Mouse (Mus musculus) kidney, adult 11 months (tissue): ENCODE data around the gene Sult4a1.
"Not testable (repeated sequence)": the region's sequence is repeated elsewhere in the genome, so short reads cannot be mapped to it uniquely, and the experiment has no call there.

Experiments
- DNase-seq: peaks from one replicate; pipeline ENCODE4 v3.0.0; 2022

Gene Sult4a1

GRCm38 (mm10) chr15:84105105-84105923 is at the start of gene Sult4a1:
TSS of gene Sult4a1 (minus strand) at chr15:84105754.
- no peak for DNase-seq

- DNase-seq = no peak
Measured at GRCm38 (mm10) chr15:84140929-84141328, 35.4 kb upstream of the Sult4a1 start.

DNA sequence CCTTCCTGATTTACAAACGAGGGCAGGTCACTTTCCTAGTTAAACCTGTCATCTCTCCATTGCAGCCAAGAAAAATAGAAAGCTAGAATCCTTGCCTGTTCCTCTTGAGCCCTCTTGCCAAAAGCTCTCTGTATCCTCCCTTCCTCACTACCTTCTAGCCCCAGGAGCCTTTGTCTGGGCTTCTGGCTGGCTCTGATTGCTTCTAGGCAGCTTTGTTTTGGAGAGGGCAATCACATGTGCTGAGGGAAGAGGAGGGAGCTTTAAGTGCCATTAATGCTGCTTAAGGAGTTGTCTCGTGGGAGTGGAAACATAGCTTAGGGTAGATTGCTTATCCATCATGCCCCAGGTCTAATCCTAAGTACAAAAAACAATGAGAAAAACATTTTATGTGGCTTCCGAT is 34.6 kb upstream of the Sult4a1 start:
- DNase-seq = no peak

DNA sequence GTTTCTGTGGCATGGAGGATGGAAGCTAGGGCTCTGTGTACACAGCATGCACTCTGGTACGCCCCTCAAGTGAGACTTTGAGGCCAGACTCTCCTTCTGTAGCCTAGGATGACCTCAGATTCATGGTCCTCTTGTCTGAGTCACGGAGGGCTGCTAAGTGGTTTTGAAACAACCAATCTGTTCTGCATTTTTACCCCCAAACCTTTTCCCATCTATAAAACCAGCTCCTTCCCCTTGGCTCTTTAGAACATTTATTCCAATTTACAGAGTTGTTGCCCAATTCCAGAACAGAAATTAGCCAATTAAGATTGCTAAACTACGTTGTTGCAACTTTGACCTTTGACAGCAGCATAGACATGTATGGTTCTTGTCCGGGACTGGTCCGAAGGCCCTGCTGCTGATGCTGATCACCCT is 34.0 kb upstream of the Sult4a1 start:
- no peak for DNase-seq

DNA sequence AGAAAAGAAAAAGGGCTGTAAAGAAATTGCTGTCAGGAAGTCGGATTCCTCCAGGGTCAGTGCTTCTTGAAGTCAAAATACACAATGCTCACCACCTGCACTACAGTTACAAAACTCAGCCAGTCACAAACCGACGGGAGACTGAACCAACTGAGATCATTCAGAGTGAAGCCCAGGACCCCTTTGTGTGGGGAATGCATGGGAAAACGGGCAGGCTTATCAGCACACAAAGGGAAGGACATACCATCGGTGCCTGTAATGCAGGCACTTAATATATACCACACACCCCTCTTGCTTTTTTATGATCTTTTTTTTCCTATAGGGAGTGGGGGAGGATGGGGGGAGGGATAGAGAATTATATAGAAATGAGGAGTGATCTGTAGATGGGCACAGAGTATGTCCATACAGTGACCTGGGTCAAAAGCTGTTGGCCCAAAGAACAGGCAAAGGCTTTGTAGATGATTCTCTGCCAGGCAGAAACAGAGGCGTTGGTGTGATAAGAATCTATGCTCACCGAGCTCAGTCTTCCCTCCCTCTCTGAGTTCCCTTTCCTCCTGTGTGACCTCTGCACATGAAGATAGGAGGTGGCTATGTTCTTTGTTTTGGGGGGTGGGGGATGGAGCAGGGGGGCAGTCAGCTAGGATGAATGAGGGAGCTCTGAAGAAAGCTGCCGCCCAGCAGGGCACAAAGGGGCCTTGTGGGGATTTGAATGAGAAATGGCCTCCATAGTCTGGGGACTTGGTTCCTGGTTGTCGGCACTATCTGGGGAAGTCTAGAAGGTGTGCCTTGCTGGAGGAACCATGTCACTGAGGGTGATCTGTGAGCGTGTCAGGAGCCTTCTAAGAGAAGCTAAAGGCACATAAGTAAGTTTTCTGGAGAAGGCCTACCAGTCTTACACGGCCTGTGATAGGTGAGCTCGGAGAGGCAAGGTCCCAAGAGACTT is 31.2 kb upstream of the Sult4a1 start:
- no peak for DNase-seq

DNA sequence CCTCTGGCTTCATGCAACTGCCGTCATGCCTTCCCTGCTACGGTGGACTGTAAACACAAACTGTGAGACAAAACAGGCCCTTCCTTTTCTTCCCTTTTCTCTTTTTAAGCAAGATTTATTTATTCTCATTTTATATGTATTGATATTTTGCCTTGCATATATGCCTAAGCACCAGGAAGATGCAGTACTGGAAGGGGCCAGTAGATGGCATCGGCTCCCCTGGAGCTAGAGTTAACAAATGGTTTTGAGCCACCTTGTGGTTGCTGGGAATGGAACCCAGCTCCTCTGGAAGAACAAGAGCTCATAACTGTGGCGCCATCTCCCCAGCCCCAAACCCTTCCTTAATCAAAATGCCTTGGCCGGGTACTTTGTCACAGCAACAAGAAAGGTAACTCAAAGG is 29.9 kb upstream of the Sult4a1 start:
- no peak for DNase-seq

DNA sequence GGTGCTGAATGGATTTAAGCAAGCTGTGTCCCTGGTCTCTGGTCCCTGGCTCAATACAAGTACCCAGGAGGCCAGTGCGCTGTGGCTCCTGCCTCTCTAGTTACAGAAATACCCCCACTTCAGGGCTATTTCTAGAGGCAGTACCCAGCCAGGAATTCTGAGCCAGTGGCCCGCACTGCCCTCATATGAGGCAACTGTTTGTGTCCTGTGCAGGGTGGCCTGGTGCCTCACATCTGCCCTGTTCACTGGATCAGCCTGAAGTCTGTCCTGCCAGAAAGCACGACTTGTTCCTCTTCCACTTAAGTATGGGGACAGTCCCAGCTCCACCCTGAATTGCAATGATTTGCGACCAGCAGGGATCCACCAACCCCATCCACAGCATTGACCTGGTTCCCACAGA is 27.9 kb upstream of the Sult4a1 start:
- no peak for DNase-seq

DNA sequence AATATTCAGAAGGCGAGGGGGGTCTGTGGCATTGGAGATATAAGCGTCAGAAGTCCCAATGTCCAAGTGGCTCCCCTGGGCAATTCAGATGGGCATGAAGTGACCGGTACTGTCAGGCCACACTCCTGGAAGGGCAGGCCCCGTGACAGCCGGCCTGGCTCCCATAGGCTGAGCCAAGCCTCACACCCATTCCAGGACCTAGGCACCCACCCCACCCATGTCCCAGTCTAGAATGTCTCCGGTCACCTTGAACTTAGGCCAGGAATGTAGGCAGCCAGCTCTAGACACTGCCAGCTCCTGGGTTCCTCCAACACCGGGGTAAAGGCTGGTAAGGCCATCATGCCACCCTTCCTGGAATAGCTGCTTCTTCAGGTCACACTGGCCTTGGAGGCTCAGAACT is 26.4 kb upstream of the Sult4a1 start:
- no peak for DNase-seq

GRCm38 (mm10) chr15:84131096-84131786 is 25.7 kb upstream of the Sult4a1 start:
- DNase-seq = peak; percentile 16

- no peak for DNase-seq
Measured at GRCm38 (mm10) chr15:84126871-84127270, 21.3 kb upstream of the Sult4a1 start.

GRCm38 (mm10) chr15:84126447-84126846 is 20.9 kb upstream of the Sult4a1 start:
- DNase-seq = no peak

DNA sequence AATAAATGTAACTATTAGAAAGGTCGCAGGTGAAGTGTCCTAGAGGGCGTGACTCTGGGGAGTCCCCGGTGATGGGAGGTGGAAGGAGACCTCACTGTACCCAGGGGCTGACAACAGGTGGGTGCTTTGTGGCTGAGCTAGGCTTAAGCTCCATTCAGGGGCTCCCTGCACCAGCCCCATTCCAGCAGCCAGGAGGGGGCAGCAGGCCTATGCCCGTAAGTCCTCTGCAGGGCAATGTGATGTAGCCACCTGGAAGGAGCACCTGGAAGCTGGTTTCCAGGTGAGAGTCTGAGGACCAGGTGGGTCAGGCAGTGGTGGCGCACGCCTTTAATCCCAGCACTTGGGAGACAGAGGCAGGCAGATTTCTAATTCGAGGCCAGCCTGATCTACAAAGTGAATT is 18.5 kb upstream of the Sult4a1 start:
- no peak for DNase-seq

GRCm38 (mm10) chr15:84123075-84123474 is 17.5 kb upstream of the Sult4a1 start, which contains the start of gene Pnpla5:
TSS of gene Pnpla5 (minus strand) at chr15:84123175.
- DNase-seq = no peak

DNA sequence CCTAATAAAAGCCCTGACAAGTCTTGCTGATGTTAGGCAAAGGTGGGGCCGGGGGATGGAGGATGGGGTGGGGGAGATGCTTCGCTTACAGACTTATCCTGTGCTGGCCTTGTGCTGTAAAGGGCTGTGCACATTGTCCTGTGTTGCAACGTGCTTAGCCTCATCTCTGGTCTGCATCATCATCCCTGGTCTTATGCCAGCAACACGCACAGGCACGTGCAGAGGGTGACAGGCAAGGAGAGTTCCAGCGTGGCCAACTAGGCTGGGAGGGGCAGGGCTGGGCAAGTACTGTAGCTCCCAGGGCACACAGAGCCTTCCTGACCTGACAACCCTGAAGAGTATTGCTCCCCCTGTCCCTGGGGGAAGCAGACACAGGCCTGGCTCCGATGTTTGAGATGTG is 15.5 kb upstream of the Sult4a1 start:
- no peak for DNase-seq

DNA sequence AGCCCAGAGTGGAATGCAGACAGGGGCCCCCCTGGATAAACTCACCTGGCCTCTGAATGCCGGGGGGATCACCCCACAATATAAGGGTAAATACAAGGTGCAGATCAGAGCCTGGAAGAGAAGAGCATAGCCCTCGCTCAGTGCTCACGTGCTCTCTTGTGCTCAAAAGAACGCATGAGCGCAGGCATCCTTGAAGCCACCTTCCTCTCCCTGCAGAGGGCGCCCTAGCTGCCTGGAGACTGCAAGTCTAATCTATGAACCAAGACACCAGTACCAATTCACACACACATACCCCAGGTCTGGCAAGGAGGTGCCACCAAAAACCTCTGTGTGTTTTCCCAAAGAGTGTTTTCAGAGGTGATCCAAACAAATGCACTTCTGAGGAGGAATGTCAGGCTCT is 15.1 kb upstream of the Sult4a1 start:
- DNase-seq = no peak

DNA sequence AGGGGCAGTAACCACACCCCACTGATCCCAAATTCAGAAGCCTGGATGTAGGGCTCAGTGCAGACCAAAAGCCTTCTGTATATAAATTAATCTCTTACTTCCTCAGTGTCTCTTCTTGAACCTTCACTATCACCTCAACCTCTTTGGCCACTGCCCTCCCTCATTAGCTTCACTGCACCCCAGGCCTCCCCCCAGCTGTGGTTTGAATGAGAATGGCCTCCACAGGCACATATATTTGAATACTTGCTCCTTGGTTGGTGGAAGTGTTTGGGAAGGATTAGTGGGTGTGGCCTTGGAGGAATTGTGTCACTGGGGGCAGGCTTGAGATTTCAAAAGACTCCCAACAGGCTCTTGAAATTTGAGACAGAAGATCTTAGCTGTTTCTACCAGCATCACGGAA is 10.9 kb upstream of the Sult4a1 start:
- no peak for DNase-seq

GRCm38 (mm10) chr15:84115727-84116126 is 10.2 kb upstream of the Sult4a1 start:
- no peak for DNase-seq

- no peak for DNase-seq
Measured at GRCm38 (mm10) chr15:84113873-84114272, 8.3 kb upstream of the Sult4a1 start.

DNA sequence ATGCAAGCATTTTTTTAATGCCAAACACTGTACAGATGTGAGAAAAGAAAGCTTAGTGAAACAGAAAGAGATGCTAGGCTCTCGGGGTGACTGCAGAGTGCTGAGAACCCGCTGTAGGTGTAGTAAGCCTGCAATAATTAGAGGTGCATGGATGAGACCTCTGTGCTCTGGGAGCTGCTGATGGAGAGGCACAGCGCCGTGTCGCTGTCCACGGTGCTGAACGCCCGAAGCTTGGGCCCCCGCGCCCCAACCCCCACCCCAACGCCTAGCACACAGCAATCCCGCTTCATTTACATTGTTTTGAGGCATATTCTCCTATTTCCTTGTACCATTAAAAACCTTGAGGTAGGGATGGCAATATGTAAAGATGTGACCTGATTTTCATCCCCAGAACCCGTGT is 3.3 kb upstream of the Sult4a1 start:
- DNase-seq = no peak

GRCm38 (mm10) chr15:84105924-84106500 is 458 bp upstream of the Sult4a1 start:
- no peak for DNase-seq

DNA sequence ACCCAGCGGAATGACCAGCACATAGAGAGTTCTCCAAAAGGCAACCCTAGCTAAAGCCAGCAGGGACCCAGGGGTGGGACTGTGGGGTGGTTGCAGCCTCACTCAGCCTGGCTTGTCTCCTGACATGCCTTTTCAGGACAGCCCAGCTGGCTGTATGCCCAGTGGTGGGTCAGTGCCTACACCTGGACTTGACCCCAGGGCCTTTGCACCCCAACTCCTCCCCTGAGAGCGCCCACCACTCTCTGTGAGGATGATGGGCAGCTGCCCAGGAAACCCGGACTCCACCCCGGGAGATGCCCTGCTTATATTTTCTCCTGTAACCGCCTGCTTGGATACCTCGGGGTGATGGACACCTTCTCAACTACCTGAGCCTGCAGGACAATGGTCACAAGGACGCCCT is 928 bp downstream of the Sult4a1 start:
- DNase-seq = no peak

GRCm38 (mm10) chr15:84097536-84097935 is 8.0 kb downstream of the Sult4a1 start:
- not testable (repeated sequence) for DNase-seq

DNA sequence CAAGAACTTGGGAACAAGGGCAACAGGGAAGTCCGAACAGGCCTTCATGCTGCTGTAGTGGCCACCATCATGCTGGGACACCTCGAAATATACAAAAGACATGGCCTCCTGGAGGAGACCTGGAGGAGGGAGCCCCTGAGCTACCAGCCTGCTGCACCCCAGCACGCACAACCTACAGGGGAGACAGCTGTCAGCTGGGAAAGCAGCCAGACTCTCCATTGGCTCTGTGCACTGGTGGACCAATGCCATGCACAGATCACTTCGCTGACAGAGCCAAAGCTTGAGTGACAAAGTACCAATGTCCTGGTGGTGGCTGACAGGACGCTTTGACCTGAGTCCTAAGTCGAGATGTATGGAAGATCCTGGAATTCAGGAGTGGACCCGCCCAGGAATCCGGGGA is 9.5 kb downstream of the Sult4a1 start:
- no peak for DNase-seq
